Mouse (Mus musculus): ENCODE measurements around the gene Evl.

Gene Evl

DNA sequence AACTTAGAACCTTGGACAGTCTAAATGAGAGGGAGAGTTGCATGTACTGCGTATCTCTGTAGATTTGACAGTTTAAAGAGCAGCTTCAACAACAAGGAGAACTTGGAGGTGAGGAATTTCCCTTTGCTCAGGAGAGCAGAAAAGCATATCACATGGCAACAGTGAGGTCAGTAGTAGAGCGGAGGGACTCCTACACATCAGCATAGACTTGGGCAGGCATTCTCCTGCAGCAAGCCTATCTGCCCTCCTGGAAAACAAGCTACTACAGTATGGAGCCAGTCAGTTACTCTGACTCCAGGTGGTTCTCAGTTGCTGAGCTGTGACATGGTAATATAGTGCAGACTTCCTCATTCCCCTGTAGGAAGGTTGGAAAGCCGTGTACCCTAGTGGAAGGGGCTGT is 87.5 kb downstream of the Evl start:
- intact Hi-C loops (cut with DNase I) = no loop called here

GRCm38 (mm10) chr12:108646234-108646633 is 91.7 kb downstream of the Evl start:
- intact Hi-C loops (cut with DNase I) = no loop called here

- intact Hi-C loops (cut with DNase I) = no loop called here
Measured at GRCm38 (mm10) chr12:108647784-108648183, 93.3 kb downstream of the Evl start.

- intact Hi-C loops (cut with DNase I) = no loop called here
Measured at GRCm38 (mm10) chr12:108651053-108651660, 96.6 kb downstream of the Evl start.

DNA sequence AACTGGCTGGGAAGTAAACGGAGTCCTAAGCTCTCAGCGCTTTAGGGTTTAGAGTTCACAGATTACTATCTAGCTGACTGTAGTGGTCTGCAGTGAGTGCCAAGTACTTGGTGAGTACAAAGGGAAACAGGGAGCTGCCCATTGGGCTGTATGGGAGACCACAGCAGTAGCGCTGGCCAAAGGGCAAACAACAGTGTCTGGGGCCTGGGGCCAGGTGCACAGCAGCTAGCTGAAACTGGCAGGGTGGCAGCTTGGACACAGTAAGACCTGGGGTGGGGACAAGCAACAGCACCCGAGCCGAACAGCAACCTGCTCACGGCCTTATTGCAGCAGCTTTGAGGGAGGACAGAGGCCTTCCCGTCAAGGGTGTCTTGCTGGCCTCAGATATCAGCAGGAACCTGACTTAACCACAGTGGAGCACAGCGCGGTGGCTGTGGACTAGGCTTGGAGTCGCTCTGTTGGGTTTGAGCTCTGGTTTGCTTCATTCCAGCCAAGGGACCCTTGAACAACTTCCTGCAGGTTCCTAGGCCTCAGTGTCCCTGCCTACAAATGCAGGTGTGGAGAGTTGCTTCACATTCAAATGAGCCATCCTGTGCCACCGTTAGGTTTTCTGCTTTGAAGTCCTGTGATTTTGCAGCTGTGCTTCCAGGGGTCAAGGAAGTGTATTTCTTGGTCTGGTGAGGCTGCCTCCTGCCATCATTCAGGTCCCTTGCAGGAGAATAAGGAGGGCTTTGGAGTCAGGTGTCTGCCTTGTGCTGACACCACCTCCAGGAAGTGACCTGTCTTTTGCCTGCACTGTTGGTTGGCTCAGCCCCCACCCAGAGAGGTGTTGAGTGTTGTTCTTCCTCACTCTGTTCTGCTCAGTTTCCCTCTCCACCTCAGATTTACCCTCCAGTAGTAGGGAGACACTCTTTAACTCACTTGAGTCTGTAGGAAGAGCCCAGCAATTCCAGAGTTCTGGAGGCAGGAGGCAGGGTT is 99.1 kb downstream of the Evl start:
- intact Hi-C loops (cut with DNase I) = no loop called here

DNA sequence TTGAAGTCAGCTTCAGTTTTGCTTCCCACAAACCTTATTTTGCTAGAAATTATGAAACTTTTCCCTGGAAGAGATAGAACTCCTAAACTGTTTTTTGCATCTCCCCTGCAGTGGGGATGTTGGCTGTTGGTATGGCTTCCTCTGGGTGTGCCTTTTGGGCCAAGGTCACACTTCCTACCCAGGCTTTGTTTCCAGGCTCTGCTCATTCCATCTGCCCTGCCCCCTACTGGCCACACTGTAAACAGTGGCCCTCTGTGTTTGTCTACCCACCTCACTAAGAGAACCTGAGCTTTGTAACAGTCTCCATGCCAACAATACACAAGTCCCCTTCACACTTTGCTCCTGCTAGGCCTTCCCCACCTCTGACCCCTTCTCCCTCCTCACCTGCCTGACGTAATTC is 102.8 kb downstream of the Evl start:
- intact Hi-C loops (cut with DNase I) = no loop called here

GRCm38 (mm10) chr12:108668606-108669235 is 114.2 kb downstream of the Evl start:
- intact Hi-C loops (cut with DNase I) = no loop called here

DNA sequence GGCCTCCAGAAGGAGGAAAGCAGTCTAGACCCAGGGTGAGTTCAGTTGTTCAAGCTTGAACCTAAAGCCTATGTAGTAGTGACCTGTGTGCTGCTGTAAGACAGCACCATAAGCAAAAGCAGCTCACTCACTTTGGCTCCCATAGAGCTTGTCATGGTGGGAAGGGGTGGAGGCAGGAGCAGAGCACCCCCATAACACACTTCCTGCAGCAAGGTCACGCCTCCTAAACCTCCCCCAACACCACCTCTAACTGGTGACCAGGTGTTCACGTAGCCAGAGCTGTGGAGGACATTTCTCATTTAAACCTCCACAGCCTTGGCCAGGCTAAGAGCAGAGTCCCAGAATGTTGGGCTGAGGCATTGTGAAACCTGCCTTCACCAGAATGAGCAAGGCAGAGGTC is 117.0 kb downstream of the Evl start:
- intact Hi-C loops (cut with DNase I) = no loop called here

DNA sequence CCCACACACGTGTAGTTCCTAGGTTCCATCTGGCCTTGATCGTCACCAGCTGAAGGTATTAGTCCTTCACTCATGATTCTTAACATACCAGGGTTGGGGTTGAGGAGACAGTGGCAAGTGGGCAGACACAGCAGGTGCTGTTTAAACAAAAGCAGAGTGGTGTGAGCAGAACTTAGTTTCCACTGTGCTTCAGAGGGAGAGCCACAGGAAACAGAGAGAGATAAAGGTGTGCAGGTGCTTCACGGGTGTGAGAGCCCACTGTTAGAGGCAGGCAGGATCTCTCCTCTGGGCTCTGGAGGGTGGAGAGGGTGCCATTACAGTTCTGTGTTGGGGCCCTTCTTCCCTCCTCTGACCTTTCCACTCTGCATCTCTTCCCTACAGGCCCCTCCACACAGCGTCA is 118.4 kb downstream of the Evl start:
- intact Hi-C loops (cut with DNase I) = no loop called here

- intact Hi-C loops (cut with DNase I) = no loop called here
Measured at GRCm38 (mm10) chr12:108673546-108673945, 119.0 kb downstream of the Evl start.

GRCm38 (mm10) chr12:108674502-108674901 is 120.0 kb downstream of the Evl start:
- intact Hi-C loops (cut with DNase I) = no loop called here

DNA sequence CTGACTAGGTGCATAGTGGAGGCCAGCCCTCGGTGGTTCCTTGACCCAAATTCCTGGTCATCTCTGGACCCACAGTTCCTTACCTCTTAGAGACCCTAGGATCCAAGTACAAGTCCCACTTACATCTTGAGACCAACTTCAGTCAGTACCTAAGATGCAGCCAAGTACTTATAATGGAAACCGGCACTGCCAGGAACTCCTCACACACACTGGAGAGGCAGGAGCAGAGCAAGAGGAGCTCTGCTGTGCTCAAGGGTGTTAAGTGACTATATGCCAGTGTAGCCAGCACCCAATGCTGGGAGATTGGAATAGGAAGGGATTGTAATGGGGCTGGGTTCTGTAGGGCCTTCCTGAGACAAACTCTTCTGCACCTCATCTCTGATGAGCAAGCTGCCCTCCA is 120.4 kb downstream of the Evl start:
- intact Hi-C loops (cut with DNase I) = no loop called here

DNA sequence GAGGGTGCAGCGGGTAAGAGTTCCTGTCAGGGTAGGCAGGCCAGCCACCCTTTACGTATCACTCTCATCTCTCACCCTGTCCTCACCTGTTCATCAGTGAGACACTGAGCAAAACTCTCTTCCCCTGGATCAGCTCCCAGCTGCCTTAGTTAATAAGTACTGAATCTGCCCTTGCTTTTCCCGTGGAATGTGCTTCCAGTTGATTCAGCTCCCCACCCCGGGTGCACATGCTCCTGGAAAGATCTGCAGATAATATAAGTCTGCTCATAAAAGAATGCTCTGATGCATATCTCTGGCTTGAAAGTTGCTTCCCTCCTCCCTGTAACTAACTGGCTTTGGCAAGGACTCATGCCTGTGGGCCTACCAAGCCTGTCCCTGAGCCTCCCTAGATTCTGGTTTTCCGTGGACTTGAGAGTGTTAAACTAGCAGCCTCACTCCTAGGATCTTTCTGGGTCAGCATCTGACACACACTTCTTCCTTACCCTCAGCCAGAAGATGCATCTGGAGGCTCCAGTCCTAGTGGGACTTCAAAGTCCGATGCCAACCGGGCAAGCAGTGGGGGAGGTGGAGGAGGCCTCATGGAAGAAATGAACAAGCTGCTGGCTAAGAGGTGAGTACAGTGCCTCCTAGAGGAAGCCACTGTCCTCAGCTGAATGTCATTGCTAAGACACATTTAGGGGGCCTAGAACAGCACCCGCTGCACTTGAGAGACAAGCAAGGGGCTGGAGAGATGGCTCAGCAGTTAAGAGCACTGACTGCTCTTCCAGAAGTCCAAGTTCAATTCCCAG is 121.3 kb downstream of the Evl start:
- intact Hi-C loops (cut with DNase I) = no loop called here

DNA sequence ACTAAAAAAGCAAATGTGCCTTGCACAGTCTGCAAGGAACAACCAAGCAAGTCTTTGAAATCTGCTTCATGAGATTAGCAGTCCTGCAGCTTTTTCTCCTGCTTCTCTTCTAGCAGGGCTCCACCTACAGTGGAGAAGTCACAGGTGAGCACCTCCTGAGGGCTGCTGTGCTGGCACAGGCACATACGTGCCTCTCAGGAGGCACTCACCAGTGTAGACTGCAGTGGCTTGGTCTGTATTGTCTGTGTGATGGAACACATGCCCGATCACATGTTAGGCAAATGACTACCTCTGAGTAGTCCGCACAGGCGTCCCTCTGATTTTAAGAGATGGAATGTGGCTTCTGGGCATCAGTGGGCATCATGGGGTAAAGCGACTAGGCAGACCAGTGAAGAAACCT is 122.6 kb downstream of the Evl start:
- intact Hi-C loops (cut with DNase I) = no loop called here

DNA sequence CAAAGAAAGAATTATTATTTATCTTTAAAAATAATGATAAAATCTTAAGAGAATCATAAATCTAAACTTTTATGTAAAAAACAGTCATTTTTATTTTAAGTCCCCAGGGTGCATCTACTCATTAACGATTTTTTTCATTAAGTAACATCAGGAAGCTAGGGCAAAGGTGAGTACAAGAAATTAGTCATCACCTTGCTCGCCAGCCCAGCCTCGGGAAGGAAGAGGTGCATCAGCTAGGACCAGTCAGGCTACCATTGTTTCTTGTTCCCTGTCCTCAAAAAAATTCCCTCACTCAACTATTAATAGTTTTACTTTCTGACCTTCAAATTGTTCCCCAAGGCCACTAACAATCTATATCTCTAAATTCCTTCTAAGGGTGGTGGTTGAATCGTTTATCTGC is 123.8 kb downstream of the Evl start:
- intact Hi-C loops (cut with DNase I) = no loop called here

- intact Hi-C loops (cut with DNase I) = no loop called here
Measured at GRCm38 (mm10) chr12:108680861-108681260, 126.3 kb downstream of the Evl start.

GRCm38 (mm10) chr12:108682240-108683023 is 127.9 kb downstream of the Evl start:
- intact Hi-C loops (cut with DNase I) = no loop called here

DNA sequence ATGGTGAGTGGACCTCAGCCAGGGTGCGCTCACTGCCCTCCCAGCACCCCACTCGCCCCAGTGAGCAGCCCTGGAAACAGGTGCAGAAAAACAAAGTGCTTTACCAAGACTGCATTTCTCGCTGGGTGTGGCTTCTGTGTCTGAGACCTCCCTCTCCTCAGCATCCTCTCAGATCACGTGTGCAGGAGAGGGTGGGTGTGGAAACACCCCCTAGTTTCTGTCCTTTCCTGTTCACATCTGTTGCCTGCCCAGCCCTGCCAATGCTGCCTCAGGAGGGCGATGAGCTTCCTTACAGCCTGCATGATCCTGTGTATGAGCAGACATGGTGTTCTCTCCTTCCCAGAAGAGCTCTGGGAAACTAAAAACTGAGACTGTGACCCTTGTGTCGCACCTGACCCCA is 131.9 kb downstream of the Evl start:
- intact Hi-C loops (cut with DNase I) = no loop called here

DNA sequence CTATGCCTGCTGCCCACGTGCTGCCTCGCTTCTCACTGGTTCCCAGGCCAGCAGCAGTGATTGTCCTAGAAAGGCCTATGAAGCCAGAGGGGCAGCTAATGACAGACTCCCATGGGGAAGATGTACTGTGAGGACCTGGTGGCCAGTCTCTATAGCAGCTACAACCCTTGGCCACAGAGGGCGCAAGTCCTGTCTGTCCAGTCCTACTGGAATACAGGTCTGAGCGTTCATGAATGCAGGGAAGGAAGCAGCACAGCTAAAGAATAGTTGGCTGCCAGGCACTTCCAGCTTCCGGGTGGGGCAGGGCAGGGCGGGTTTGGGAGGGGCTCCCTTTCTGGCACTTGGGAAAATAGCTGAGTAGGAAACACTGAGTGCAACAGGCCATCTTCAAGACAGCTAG is 132.4 kb downstream of the Evl start:
- intact Hi-C loops (cut with DNase I) = no loop called here

- intact Hi-C loops (cut with DNase I) = no loop called here
Measured at GRCm38 (mm10) chr12:108689167-108689566, 134.6 kb downstream of the Evl start.

- intact Hi-C loops (cut with DNase I) = no loop called here
Measured at GRCm38 (mm10) chr12:108690529-108690928, 136.0 kb downstream of the Evl start.
